Mouse (Mus musculus): Measurements from ENCODE around the gene 2410137M14Rik. TPM values are rescaled to one million over a fixed set of nuclear protein-coding genes. Genes with fewer than 3 reads are reported as not detected.

2410137M14Rik gene
- total and polyA plus RNA-seq, 3 experiments = not detected

GRCm38 (mm10) chr17:37027486-37027885 lies 46.4 kb upstream of the 2410137M14Rik start:
- no peak for DNase-seq (ENCODE audit: low read depth, low spot score)
- H3K4me1 ChIP-seq (ENCODE audit: control insufficient read depth in 1 of 2, insufficient read depth in 2 of 2, low read length in 2 of 2) = no peaks in the 10 kb centered on the region
- H3K9ac ChIP-seq (ENCODE audit: control insufficient read depth, low read depth, low read length, poor library complexity, severe bottlenecking) = no peak overlapping the region
- no peaks in the 10 kb centered on the region for H3K36me3 ChIP-seq (ENCODE audit: control insufficient read depth in 1 of 2, insufficient read depth in 2 of 2, low read length in 2 of 2)
- H3K9me3 ChIP-seq (replicated peaks; ENCODE audit: insufficient read depth, low read length) = no peaks in the 10 kb centered on the region
- H3K79me2 ChIP-seq (ENCODE audit: control insufficient read depth, insufficient read depth, low read length, poor library complexity) = no peaks in the 10 kb centered on the region
- H3K4me3 ChIP-seq (ENCODE audit: control insufficient read depth in 1 of 2, insufficient read depth in 1 of 2, low read depth in 2 of 2, low read length in 2 of 2) = no peak overlapping the region
- no peak overlapping the region for H3K27ac ChIP-seq (ENCODE audit: control insufficient read depth, low read depth, low read length)
- TF ChIP-seq USF1 (IDR thresholded peaks at IDR 0.05; ENCODE audit: low read depth, low read length) (no peak), POLR2A (IDR thresholded peaks at IDR 0.05; ENCODE audit: control insufficient read depth in 1 of 2, insufficient read depth in 1 of 2, low read depth in 1 of 2, low read length in 2 of 2, poor library complexity in 1 of 2) (no peak), ELF1 (IDR thresholded peaks at IDR 0.05; ENCODE audit: low read depth, low read length) (no peak), ZKSCAN1 (IDR thresholded peaks at IDR 0.05; ENCODE audit: low read depth, low read length) (no peak), UBTF (IDR thresholded peaks at IDR 0.05; ENCODE audit: borderline replicate concordance, insufficient read depth, low read depth, low read length) (no peak), TCF12 (IDR thresholded peaks at IDR 0.05; ENCODE audit: low read depth, low read length) (no peak)
- H3K27me3 ChIP-seq (ENCODE audit: control insufficient read depth in 1 of 2, insufficient read depth in 2 of 2, low read length in 2 of 2) = peaks cover 0 to 1% of the 10 kb centered on the region in 2 experiments; a peak in 1 of 4 replicates

- H3K79me2 ChIP-seq (ENCODE audit: control insufficient read depth, insufficient read depth, low read length, poor library complexity) = no peaks in the 10 kb centered on the region
- no peak overlapping the region for H3K4me3 ChIP-seq (ENCODE audit: control insufficient read depth in 1 of 2, insufficient read depth in 1 of 2, low read depth in 2 of 2, low read length in 2 of 2)
- no peak overlapping the region for H3K27ac ChIP-seq (ENCODE audit: control insufficient read depth, low read depth, low read length)
- no peak overlapping the region for H3K9ac ChIP-seq (ENCODE audit: control insufficient read depth, low read depth, low read length, poor library complexity, severe bottlenecking)
- H3K4me1 ChIP-seq (ENCODE audit: control insufficient read depth in 1 of 2, insufficient read depth in 2 of 2, low read length in 2 of 2) = no peaks in the 10 kb centered on the region
- no peaks in the 10 kb centered on the region for H3K36me3 ChIP-seq (ENCODE audit: control insufficient read depth in 1 of 2, insufficient read depth in 2 of 2, low read length in 2 of 2)
- no peaks in the 10 kb centered on the region for H3K9me3 ChIP-seq (replicated peaks; ENCODE audit: insufficient read depth, low read length)
- TF ChIP-seq CHD1 (IDR thresholded peaks at IDR 0.05; ENCODE audit: low read depth, low read length) (no peak), KAT2A (conservative IDR thresholded peaks at IDR 0.05; ENCODE audit: low read depth, low read length) (no peak), NELFE (IDR thresholded peaks at IDR 0.05; ENCODE audit: low read depth, low read length) (no peak), MYB (IDR thresholded peaks at IDR 0.05; ENCODE audit: low read depth, low read length) (no peak), RAD21 (IDR thresholded peaks at IDR 0.05; ENCODE audit: low read depth, low read length) (no peak), TCF12 (IDR thresholded peaks at IDR 0.05; ENCODE audit: low read depth, low read length) (no peak), ZKSCAN1 (IDR thresholded peaks at IDR 0.05; ENCODE audit: low read depth, low read length) (no peak), MEF2A (IDR thresholded peaks at IDR 0.05; ENCODE audit: extremely low read depth, insufficient replicate concordance, low read depth, low read length, poor library complexity, severe bottlenecking) (no peak), HCFC1 (IDR thresholded peaks at IDR 0.05; ENCODE audit: low read depth, low read length) (no peak), ZC3H11A (IDR thresholded peaks at IDR 0.05; ENCODE audit: low read depth, low read length) (no peak), USF1 (IDR thresholded peaks at IDR 0.05; ENCODE audit: low read depth, low read length) (no peak), POLR2AphosphoS2 (IDR thresholded peaks at IDR 0.05; ENCODE audit: low read length) (no peak), SIN3A (IDR thresholded peaks at IDR 0.05; ENCODE audit: low read length) (no peak), RCOR1 (IDR thresholded peaks at IDR 0.05; ENCODE audit: low read depth, low read length) (no peak), MAX (IDR thresholded peaks at IDR 0.05; ENCODE audit: low read length) (no peak)
- DNase-seq (ENCODE audit: low read depth, low spot score) = no peak
- peaks cover 0 to 1% of the 10 kb centered on the region in 2 experiments; a peak in 1 of 4 replicates for H3K27me3 ChIP-seq (ENCODE audit: control insufficient read depth in 1 of 2, insufficient read depth in 2 of 2, low read length in 2 of 2)
These were observed 45.4 kb upstream of the 2410137M14Rik start for GRCm38 (mm10) chr17:37026425-37026824.

Data from MEL (cell line).